ENCODE assay signal across 19 mouse cellular contexts in the genomic region with DNA sequence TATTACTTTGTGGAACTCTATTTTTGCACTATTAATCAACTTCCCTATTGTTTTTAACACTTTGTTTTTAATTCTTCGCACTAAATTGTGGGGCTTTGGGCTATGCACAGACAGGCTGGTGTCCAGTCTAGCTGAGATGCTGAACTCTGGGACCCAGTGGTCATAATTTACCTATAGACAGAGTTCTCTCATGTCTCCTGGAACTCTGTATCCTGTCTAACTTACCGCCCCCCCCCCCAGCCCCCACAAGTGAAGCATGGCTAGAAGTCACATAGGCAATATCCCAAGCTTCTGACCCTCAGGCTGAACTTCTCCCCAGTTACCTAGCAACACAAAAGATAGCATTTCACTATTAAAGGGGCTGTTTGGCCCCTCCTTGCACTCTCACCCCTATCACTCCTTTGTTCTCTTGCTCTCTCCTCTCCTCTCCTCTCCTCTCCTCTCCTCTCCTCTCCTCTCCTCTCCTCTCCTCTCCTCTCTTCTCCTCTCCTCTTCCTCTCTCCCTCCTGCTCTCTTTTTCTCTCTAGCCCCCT. TPM values are rescaled to one million over a fixed set of nuclear protein-coding genes. Genes with fewer than 3 reads are reported as not detected.
"Had no signal": no experiment of that assay in that cellular context is flagged by ENCODE, and none has a peak within 500 bp of the region (broad histone marks: within the 10 kb centered on the region; RNA-seq: fewer than 3 reads in every experiment).

No protein-coding gene starts in this region.

RNA-seq across cellular contexts. Expression of a gene that starts 54.7 kb away (rescaled TPM):
- polyA plus RNA-seq: cerebellum, adult 2 months; cortical plate, adult 2 months; embryonic facial prominence, embryonic 10.5 days; embryonic facial prominence, embryonic 11.5 days; embryonic facial prominence, embryonic 12.5 days; embryonic facial prominence, embryonic 13.5 days; embryonic facial prominence, embryonic 14.5 days; erythroblast, embryonic 14.5 days; forebrain, embryonic 10.5 days; forebrain, embryonic 11.5 days; forebrain, embryonic 12.5 days; forebrain, embryonic 13.5 days; forebrain, embryonic 14.5 days; forebrain, embryonic 15.5 days; forebrain, embryonic 16.5 days; forebrain, postnatal 0 days; frontal cortex, adult 2 months; gonadal fat pad, adult 2 months; heart, adult 2 months had no signal
